Mouse (Mus musculus): ENCODE results near the gene Slc35f5.

DNA sequence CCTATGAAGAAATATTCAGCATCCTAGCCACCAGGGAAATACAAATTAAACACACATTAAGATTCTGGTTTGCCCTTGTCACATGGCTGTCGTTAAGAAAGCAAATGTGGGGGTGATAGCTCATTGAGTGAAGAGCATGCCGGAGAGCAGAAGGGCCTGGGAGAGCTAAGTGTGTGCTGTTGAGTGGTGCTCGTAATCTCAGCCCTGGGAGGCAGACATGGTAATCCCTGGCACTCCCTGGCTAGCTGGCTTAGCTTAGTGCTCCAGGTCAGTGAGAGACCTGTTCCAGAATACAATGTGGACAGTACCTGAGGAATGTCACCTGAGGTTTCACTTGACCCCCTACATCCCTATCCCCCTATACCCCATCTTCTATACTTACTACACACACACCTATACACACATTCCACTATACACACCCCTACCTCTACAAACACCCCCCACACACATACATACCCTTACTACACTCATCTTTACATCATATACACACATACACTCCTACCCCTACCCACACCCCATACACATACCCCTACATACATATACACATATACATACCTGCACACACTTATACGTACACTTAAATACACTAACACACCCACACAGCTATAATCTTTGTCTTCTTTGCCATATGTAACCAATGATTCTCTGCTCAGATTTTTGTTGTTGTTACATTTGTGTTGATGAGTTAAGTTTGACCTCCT lies 64.1 kb downstream of the Slc35f5 start:
- TF ChIP-seq CTCF (IDR thresholded peaks at IDR 0.05; ENCODE audit: low read depth, low read length) (no peak), POLR2A (IDR thresholded peaks at IDR 0.05; ENCODE audit: insufficient read depth, low read length) (no peak), EP300 (IDR thresholded peaks at IDR 0.05; ENCODE audit: insufficient read depth, low read depth, low read length) (no peak)

Data from ES-Bruce4 (cell line).